Mouse (Mus musculus) cerebral cortex, adult 2 months (tissue): ENCODE measurements around the gene Cckar.

Source experiments
- WGBS: fragments of 180-500 bp; shearing (Covaris S2); methylation state at CpG from one replicate; pipeline ENCODE4 v1.1.7; 2018; 5-methylcytosine and 5-hydroxymethylcytosine counted together

Gene Cckar

GRCm38 (mm10) chr5:53673493-53674150, 33.9 kb downstream of the Cckar start:
- 79% methylated on average over 6 of the region's 6 CpGs for WGBS

- WGBS: 26% methylated on average over 5 of the region's 5 CpGs
Observed at GRCm38 (mm10) chr5:53672352-53672751, 35.2 kb downstream of the Cckar start.

DNA sequence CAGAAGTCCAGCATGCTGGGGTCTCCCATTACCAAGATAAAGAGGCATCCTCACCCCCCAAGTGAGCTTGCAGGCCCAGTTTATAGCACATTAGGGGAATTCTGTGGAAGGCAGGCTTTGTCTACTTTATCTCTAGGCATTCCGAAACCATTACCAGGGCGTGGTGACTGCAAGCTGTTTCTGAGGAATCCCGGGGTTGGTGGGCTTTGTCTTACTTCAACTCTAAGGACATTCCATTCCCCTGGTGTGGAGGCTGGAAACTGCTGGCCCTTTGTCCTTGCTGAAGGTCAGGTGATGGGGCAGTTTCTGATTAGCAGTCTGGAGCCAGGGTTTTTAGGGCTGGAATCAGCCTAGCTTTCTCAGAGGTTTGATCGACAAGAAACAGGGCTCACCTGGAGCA, 36.0 kb downstream of the Cckar start:
- WGBS: 78% methylated on average over 4 of the region's 4 CpGs

- WGBS: 85% methylated on average over 10 of the region's 10 CpGs
Observed at GRCm38 (mm10) chr5:53670321-53670938, 37.1 kb downstream of the Cckar start.

GRCm38 (mm10) chr5:53668021-53668420, 39.5 kb downstream of the Cckar start:
- WGBS: 92% methylated on average over 5 of the region's 5 CpGs

- WGBS: 48% methylated on average over 1 of the region's 1 CpGs
Observed at GRCm38 (mm10) chr5:53662413-53662812, 45.1 kb downstream of the Cckar start.

- WGBS: 54% methylated on average over 2 of the region's 2 CpGs
Observed at GRCm38 (mm10) chr5:53661508-53661907, 46.0 kb downstream of the Cckar start.

DNA sequence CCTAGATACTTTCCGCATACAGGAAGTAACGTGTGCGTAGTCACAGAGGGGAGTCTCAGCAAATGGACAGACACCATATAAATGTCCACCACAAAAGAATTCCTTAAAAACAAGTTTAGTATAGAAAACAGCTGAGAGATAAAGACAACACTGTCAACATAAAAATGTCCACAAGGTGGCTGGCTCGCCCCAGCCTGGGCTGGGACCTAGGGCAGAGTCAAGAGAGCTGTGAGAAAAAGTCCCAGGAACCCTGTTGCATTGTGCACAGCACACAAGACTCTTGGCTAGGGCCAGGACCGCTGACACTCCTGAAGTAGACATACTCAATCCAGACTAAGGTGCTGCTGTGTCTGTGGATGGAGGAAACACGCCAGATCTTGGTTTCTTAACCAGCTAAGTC, 49.6 kb downstream of the Cckar start:
- WGBS: 75% methylated on average over 6 of the region's 6 CpGs

DNA sequence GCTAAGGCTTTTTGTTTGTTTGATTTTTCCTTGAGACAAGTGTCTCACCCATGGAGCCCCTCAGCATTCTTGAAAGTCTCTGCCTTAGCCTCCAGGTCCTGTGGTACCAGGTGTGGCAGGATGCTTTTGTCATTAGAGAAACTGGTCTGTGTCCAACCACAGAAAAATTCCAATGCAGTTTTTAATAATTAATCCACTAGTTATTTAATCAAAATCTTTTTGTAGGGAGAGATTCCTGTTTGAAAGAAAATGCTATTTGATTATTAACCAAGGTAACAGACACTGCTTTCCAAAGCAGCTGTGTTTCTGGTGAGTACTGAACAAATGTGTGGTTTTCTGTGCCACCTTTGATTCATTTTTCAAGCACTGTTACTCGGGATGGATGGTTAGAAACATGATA, 50.9 kb downstream of the Cckar start:
- 25% methylated on average over 1 of the region's 1 CpGs for WGBS
